Mouse (Mus musculus) E14TG2a.4 (cell line): ENCODE results near the gene 2010111I01Rik.

Experiments used
- CTCF ChIP-seq: conservative IDR thresholded peaks from 2 replicates; pipeline ENCODE4 v1.5.1; 2014; ENCODE audit warnings: low read length
- POU5F1 ChIP-seq: IDR thresholded peaks from 2 replicates; pipeline ENCODE4 v1.6.1; 2014; ENCODE audit warnings: low read length, borderline replicate concordance

DNA sequence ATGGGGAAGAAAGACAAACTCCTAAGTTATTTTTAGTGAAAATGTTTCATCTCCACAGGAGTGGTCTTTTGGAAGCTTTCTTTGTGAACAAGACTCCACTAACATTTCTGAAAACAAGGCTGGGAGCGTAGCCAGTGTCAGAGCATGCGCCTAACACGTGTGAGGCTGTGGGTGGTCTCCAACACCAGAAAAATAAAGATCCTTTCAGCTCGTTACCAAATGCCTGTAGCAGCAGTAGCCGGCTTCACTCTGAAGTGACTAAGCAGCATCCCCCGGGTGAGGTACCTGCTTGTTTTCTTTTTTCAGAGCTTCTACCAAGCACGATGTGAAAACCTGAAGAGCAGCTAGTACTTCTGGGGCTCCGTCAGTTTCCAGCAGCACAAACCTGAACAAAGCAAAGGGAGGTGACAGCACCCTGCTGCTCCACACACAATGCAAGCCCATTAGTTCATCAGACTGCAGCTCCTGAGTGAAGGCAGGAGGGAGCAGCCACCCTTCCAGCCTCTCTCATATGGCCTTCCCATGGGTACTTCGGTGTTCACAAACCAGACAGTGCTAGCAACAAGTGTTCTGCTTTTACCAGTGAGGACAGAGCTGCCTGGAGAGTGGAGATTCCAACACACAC, 365.7 kb downstream of the 2010111I01Rik start:
- TF ChIP-seq CTCF (no peak), POU5F1 (no peak)
